Mouse (Mus musculus) thymus, postnatal 0 days (tissue): ENCODE data around the gene Cdk19. TPM values are rescaled to one million over a fixed set of nuclear protein-coding genes. Genes with fewer than 3 reads are reported as not detected.

Source experiments
- DNase-seq: peaks from one replicate; pipeline ENCODE4 v3.0.0-alpha.2; 2015; ENCODE audit warnings: low spot score
- polyA plus RNA-seq: library from polyadenylated mRNA; unstranded; fragments of >200 nt; fragmentation: Nextera tagmentation; extraction: Ambion mirVana; gene quantifications from 2 replicates; pipeline ENCODE4 v1.2.1, GENCODE M21; 2015

Gene Cdk19
- polyA plus RNA-seq, 1 experiment from 2014 or later, result 19.7 TPM

DNA sequence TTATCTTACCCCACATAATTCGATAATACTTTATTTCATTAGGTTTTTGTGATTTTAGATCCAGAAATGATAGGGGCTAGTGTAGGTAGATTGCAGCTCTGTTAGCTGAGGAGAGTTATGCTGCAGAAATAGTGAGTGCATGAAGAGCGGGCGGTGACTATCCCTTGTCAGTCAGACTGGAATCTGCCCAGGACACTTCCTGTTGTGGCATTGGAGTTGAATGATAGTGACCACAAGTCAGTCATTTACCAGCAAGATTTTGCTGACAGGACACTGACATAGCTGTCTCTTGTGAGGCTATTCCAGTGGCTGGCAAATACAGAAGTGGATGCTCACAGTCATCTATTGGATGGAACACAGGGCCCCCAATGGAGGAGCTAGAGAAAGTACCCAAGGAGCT is 97.8 kb downstream of the Cdk19 start:
- no peak for DNase-seq

DNA sequence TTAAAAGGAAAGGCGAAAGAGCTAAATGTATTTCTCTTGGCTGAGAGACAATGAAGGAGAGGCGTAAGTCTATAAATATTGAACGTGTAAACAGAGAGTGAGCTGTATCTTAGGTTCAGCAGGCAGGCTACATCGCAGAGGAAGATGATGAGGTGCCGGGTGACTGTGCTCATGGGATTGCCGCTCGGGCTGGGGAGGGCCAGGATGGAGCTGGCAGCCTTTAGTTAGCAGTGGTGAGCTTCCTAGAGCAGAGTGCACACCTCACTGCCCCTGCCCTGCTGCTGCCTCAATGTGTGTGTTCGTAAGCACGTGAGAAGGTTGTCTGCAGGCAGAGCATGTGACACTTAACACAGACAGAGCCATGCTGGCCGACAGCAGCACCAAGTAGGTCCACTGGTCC is 101.4 kb downstream of the Cdk19 start:
- DNase-seq, result no peak

DNA sequence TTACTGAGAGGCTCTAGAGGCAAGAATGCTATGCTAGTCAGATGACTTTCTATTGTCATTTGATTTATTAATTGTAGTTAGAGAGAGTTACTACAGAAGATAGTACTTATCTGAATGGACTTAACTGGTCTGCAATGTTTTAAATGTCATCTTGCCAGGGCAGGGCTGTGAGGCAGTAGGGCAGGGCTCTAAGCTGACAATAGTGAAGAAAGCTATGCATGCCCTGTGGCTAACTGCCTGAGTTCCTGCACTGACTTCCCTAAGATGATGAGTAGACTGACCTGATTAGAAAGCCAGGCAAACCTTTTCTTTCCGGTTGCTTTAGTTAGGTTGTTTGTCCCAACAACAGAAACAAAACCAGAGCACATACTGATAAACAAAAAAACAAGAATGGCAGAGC is 102.7 kb downstream of the Cdk19 start:
- no peak for DNase-seq

DNA sequence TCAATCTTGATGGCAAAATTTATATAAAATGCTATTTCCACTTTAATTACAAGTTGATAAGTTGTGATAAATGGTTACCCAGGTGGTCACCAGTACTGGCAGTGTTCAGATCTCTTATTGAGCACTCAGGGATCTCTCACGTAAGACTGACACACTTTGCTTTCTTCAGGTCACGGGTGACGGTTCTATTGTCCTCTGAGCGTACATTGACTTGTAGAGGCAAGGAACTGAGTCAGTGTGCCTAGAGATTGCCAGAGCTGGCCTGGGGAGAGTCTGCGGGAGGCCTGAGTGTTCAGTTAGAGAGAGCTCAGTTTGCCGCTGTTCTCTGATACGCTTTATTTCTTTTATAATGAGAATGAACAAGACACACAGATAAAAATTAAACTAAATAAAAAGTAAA is 104.0 kb downstream of the Cdk19 start:
- no peak for DNase-seq

DNA sequence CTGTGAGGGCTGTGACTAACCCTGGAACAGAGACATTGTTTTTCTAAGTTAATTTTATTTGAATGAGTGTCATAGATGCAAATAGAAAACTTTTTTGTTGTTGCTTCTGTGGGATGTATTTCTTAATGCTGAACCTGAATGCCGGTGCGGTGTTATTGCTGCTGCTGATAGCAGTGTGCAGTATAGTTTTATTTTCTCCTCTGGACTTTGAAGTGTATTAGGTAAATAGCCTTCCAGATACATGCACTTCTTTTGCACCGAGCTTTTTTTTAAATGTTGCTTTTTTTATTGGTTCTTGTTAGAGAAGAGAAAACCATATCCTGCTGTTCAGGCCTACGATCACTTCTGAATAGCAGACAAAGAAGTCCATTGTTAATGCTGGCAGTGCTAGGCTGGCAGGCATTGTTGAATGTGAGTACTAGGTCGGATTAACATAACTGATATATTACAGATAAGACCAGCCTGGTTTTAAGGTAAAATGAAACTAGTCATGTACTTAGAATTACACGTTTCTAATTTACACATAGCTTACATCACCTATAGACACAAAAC is 104.5 kb downstream of the Cdk19 start:
- DNase-seq, result no peak

DNA sequence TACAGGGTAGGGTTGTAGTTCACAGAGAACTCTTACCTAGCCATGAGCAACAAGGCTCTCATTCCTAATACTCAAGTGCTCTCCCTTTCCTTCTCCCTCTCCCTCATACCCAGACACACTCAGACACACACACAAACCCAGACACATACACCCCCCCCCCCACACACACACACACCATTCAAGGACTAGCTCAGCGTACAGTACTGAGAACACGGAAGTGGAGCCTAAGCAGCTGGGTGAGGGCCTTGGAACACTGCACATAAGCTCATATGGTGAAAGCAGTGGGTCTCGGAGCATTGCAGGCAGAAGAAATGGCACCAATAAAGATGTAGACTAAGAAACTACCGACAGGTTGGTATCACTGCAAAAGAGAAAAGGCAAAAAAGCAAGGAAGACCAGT is 105.2 kb downstream of the Cdk19 start:
- no peak for DNase-seq

DNA sequence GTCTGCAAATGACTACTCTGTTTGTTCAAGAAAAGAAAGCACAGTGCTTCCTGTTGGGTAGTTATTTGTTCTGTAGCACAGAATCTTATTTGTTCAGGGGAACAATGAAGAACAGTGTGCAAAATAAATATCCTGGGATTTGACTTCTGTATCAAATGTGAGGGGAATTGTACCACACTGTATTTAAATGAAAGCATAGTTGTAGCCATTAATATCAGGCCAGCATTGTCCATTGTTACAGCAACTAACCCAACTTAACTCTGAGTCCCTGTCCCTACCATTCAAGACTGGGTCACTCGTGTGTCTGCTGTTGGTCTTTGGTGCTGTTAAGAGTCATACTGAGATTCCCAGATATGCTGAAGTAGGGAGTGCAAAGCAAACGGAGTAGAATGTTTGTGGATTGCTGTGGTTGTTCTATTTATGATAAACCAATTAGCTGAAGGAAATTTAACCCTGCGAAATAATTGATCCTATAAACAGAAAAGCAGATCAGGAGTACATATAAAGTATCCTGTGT is 106.8 kb downstream of the Cdk19 start:
- no peak for DNase-seq

DNA sequence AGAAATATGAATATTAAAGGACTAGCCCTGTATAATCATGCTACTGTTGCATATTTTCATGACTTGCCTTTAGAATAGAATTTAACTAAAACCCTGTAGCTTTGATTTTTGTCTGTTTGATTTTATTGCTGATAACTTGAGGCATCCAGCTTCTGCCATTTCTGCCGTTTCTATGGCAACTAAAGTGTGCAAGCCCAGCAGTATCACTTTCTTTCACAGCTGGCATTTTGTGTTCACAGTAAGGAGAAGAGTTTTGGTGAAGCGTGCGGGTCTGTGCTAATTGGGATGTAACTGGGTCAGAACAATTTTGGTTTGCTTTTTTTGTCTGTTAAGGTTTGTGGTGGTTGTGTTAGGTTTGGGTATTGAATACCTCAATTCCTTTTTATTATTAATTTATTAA is 107.3 kb downstream of the Cdk19 start:
- DNase-seq, result no peak

DNA sequence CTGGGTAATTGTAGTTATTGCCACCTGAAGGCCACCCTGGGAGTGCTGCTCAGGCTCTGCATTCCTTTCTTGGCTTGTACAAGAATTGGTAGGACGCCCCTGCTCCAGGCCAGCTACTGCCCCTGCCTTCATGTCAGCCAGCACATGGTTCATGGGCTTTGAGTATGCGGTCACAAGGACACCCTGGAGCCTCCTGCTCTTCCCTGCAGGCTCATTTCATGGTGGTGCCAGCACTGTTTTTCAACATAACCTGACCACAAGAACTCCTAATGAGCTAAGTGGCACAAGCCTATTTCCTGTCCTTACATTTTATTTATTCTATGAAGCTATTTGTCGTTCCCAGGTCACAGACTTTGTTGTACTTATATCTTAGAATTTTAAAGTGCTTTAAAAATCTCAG is 107.9 kb downstream of the Cdk19 start:
- no peak for DNase-seq

DNA sequence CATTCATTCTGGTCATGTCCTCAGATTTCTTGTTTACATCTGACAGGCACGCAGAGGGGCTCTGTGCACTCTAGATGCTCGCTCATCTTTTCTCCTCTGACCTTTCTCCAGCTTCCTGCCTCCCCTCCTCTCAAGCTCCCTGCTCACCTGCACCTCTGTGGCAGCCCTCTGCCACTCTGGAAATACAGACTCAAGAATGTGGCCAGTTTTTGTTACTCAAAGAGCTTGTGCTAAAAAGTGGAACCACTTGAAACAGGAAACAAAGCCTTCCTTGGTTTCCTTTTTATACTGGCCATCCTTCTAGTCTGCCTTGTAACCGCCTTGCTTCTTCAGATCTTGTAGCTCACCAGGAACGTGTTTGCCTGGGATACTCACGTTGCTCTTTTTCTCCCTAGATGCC is 108.6 kb downstream of the Cdk19 start:
- DNase-seq, result peak; percentile 61

DNA sequence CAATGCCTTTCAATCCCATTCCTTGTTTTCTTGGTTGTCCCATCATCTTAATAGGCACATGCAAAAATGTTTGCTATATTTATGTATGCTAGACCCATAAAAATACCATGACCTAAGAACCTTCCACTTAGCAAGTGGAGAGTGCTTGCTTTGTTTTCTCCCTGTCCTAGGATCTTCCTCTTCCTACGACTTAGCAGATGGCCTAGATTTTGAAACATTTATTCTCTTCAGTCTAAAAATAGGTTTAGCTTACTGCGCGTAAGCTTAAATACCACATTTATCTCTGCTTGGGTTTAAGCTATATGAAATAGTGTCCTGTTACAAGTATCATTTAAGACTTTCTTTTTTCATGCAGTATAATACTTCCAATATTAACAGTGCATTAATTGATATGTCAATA is 109.1 kb downstream of the Cdk19 start:
- DNase-seq, result no peak

DNA sequence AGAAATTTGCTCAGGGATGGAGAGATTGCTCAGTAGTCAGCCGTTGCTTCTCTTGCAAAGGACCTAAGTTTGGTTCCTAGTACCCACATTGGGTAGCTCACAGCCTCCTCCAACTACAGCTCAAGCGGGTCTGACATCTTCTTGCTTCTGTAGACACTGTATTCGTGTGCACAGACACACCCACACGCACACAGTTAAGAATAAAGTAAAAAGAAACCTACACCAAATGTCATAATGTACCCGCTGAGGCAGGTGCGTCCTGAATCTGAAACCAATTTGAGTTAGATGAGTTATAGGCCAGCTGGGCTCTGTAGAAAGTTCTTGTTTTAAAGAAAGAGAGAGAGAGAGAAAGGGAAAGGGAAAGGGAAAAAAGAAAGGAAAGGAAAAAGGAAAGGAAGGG is 110.2 kb downstream of the Cdk19 start:
- peak; percentile 72 for DNase-seq

DNA sequence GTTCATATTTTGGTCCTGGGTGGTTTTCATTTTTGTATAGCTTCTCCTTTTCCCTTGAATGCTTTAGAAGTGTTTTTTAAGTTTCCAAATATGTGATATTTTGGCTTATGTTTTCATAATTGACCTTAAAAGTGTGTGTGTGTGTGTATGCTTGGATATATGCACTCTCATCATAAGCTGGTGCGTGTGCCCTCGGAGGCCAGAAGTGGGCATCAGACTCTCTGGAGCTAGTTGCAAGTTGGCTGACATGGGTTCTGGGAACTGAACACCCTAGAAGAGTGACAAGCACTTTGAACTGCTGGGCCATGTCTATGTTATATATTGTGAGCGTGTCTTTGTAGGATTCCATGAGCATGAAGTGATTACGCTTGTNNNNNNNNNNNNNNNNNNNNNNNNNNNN is 110.8 kb downstream of the Cdk19 start:
- DNase-seq, result no peak

DNA sequence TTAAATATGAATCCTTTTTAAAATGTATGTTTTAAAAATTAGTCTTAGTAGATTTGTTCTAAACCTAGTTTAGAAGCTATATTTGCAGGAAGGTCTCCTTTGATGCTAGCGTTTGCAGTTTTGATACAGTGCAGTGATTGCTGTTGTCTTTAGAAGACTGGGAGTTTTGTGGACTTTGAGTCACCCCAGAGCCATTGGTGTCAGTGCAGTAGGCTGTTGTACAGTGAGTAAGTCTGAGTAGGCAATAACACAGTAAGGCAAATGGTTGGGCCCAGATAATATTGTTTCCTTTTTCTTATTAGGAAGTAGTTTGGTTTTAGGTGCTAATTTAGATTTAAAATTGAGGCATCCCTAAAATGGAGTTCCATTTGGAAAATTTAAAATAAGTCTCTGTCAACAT is 117.8 kb downstream of the Cdk19 start:
- DNase-seq, result no peak

DNA sequence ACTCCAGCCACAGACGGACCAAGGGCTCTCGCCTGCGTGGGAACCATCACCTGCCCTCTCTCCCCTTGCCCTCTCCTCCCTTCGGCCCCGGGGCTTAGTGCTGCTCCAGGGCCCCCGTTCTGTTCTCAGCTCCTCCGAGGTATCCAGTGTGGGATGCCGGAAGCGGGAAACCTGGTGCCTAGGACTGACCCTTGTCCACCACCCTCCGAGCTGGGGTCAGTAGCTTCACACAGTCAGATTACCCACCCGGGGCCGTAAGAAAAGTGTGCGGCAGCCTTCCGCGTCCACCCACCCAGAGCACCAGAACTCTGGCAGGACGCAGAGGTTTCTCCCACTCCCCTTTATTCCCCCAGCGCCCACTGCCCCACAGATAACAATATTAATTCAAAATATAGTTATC is 119.8 kb downstream of the Cdk19 start:
- DNase-seq, result no peak

DNA sequence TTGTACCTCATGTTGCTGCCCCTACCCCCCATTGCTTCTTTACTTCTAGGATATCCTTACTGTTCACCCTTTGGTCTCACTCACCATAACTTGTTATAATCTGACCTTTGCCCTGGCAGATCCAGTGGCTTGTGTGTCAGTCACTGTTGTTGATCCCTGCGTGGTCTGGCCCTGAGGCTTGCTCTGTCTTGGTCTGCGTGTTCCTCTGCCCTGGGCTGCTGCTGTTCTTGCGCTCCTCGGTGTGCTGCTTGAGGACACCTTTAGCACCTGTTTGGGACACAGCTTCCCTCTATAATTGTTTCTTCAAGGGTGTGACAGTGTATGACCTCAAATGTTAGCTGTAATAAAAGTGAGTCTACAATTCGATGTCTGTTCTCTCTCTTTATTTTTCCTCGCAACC is 122.0 kb downstream of the Cdk19 start:
- DNase-seq, result no peak

DNA sequence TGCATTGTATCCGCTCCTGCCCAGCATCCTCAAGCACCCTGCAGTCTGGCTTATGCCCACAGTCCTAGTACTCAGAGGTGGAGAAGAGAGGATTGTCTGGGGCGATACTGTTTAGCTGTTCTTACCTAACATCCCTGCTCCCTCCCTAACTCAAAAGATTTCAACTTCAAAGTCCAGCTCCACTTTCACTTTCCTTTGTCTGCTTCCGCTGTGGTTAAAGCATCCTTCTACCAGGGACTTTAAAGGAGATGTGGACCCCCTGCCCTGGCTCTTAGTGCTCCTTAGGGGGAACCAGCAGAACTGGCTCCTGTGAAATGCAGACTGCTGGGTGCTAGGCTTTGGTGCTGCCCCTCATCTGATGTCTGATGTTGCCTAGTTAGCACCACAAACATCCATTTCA is 122.9 kb downstream of the Cdk19 start:
- DNase-seq, result peak; percentile 81

DNA sequence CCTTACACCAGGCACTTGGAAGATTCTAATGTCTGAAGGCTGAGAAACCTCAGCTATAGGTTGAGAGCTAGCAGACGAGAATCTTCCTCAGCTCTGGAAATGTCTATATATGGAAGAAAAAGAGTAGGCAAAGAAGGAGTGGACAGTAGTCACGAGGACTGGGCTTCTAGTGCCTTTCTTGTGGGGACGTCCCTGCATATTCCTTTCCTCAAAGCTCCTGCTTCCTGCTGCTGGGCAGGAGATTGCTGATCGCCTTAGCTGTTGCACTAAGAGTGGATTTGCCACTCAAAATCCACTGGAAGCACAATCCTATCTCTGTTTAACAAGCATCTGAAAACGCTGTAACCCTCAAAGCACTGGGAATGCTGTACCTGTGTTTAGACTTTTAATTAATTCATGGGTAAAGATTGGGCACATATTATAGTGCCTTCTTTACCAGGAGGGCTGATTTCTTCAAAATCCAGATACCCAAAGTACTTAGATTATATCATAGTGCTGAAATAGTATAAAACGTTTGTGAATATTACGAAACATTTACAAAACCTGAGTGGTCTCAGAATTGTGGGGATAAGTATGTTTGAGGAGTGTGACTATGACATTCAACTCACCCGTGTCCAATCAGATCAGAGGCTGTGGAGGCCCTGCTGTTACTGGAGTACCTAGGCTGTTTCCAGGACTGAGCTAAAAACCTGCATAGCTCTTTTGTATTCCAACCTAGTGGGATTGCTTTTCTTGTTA is 128.0 kb downstream of the Cdk19 start:
- DNase-seq, result no peak

DNA sequence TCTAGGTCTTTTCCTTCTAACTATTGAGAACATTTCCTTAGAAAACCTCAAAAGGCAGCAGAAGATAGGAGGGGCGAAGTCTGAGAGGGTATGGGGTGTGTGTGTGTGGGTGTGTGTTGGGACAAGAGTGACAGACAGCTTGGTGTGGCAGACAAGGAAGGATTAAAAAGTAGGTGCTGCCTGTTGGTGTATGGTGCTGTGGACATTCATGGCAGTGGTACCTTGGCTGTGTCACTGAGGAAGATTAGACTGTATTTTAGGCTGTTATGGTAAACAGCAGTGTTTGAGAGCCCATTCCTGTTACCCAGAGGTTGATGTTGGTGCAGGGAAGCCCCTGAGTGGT is 128.5 kb downstream of the Cdk19 start:
- DNase-seq, result no peak

DNA sequence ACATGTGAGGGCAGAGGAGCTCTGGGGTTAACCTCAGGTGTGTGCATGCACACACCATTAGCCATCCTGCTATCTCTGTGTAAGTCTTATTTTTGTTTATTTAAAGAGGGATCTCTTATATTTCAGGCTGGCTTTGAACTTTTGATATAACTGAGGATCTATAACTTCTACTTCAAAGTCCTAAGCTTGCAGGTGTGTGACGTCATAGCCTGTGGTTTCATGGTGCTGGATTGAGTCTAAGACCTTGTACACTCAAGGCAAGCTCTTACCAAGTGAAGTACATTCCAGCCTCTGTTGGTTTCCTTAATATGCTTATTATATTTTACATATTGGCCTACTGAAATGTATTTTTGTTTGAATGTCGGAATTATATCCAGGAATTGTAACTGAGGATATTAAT is 129.8 kb downstream of the Cdk19 start:
- DNase-seq, result peak; percentile 65

DNA sequence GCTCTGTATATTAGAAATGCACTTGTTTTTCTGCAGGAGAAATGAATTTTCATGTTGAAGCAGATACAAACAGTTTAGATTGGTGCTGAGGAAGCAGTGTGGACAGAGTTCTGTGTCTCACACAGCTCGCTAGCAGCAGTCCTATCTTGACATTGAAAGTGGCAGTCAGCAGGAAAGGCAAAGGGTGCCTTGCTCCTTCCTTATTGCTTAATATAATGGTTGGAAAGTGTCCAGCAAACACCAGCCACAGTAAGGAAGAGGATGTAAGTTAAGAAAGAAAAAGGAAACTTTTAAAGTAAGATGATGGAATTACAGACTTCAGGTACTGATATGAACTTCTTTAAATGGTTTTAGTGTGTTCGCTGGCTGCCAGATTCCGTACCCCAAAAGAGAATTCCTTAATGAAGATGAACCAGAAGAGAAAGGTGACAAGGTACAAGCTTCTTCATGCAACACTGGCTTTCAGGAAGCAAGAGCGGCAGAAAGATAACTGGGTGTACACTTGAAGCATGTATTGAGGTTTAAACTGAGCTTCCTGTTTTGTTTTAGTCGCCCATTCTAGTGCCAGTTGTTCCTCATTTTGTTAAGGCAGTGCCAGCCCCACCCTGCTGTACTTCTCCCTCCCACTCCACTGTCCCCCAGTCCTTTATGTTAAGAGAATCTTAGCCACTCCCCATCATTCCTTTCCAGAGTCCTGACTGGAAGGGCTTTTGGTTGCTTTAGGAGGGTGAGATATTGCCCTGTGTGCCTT is 137.3 kb downstream of the Cdk19 start:
- DNase-seq, result peak; percentile 33

DNA sequence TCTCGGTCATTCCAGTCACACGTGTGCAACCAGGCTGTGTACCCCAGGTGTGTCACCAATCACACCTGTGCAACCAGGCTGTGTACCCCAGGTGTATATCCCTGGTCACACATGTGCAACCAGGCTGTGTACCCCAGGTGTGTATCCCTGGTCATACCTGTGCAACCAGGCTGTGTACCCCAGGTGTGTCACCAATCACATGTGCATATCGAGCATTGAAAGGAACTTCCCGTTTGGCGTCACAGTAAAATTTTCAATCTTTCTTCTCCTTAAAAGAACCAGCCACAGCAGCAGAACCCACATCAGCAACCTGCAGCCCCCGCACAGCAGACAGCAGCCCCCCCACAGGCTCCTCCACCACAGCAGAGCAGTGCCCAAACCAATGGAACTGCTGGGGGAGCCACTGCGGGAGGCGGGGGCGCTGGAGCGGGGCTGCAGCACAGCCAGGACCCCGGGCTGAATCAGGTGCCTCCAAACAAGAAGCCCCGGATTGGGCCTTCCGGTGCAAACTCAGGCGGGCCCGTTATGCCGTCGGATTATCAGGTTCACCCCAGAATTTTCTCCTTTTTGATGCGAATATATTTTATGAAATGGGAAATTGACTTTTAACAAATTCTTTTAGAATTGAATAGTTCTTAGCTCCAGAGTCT is 138.2 kb downstream of the Cdk19 start:
- DNase-seq, result no peak
